Mouse (Mus musculus) heart, postnatal 0 days (tissue): Measurements from ENCODE around the gene Psma6.

ENCODE experiments used
- CTCF ChIP-seq: IDR thresholded peaks from 2 replicates; pipeline ENCODE4 v1.5.1; 2016; ENCODE audit warnings: antibody characterized with exemption, control low read depth, low read depth
- EP300 ChIP-seq: IDR thresholded peaks from 2 replicates; pipeline ENCODE4 v1.6.1; 2016; ENCODE audit warnings: antibody characterized with exemption, low read depth

- TF ChIP-seq EP300 (no peak), CTCF (no peak)
These were observed 23.1 kb upstream of the Psma6 start for GRCm38 (mm10) chr12:55360929-55361328.
